Mouse (Mus musculus): ENCODE data around the gene Mogat2.

DNA sequence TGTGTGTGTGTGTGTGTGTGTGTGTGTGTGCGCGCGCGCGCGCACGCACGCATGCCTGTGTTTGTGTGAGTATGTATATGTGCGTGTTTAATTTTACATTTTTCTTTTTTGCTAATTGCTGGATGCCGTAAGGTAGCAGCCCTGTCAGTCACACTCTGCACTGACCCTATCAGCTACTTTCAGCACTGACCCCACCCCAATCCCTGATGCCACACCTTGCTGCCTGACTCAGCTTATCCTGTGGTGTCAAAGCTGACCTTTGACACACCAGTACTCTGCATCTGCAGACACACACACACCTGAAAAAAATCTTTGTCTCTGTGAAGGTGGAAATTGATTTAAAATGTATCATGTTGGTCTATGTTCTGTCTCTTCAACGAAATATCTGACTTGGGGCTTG is 3.7 kb upstream of the Mogat2 start:
- TF ChIP-seq CTCF (IDR thresholded peaks at IDR 0.05; ENCODE audit: insufficient read depth, low read depth, low read length) = no peak
- TF ChIP-seq POLR2A (IDR thresholded peaks at IDR 0.05; ENCODE audit: insufficient read depth, low read depth, low read length) = no peak
